Comparison of ENCODE assay signal across 8 mouse cellular contexts in the genomic region with DNA sequence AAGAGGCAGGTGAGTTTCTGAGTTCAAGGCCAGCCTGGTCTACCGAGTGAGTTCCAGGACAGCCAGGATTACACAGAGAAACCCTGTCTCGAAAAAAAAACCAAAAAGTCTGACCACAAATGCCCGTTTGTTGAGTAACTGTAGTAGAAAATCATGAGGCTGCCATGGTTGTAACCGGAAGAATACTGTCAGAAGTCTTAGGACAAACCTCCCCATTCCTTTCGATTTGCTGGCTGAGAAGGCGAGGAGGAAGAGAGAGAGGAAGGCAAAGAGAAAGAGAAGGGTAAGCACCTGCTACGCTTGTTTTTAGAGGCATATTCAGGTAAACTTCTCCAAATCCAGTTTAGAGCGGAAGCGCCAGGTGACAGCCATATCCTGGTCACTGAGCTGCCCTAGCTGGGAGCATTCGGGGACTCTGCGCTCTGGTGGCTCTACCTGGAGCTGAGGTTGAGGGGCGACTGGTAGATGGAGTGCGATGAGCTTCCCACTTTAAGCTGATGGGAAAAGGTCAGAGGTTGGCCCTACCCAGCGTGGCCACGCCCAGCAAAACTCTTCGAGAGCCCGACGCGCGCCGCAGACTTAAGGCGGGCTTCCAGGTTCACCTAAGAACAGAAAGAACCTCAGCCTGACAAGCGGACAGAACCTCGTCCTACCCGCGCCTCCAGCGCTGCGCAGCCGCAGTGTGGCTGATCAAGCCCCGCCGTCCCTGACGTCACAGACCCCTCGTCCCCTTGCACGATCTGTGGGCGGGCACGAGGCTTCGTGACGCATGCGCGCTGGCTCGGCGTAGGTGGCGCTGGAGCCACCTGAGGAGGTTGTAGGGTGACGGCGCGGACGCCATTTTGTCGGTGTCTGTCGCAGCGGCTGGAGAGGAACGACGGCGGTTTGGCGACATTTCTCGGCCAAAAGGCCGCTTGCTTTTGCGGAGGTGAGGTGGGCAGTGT. TPM values are rescaled to one million over a fixed set of nuclear protein-coding genes. Genes with fewer than 3 reads are reported as not detected.
DNase-seq lines count a peak whose midpoint lies in the region; ATAC-seq and TF ChIP-seq lines count a peak whose summit lies in the region.

A gene (minus strand): TSS at position 705 of the 944 bp plus-strand sequence.

- H3K4me1 ChIP-seq in embryonic facial prominence, embryonic 13.5 days: peaks cover 32% of the 10 kb centered on the region
- H3K4me1 ChIP-seq in kidney, adult 2 months (ENCODE audit: control insufficient read depth, insufficient read depth, low read length): peaks cover 3% of the 10 kb centered on the region
- H3K4me1 ChIP-seq in limb, embryonic 12.5 days (replicated peaks): peaks cover 23% of the 10 kb centered on the region
- peaks cover 31% of the 10 kb centered on the region for H3K4me1 ChIP-seq in midbrain, embryonic 15.5 days
- H3K4me1 ChIP-seq in spleen, adult 2 months (ENCODE audit: control insufficient read depth, insufficient read depth, insufficient read length): peaks cover 9% of the 10 kb centered on the region; the same call in 1 of the 2 replicates

- WGBS in embryonic facial prominence, embryonic 13.5 days: 9% methylated on average over 57 of the region's 57 CpGs
- WGBS in kidney, adult 2 months: 8% methylated on average over 57 of the region's 57 CpGs
- WGBS in limb, embryonic 12.5 days: 9% methylated on average over 57 of the region's 57 CpGs
- WGBS in midbrain, embryonic 15.5 days: 10% methylated on average over 57 of the region's 57 CpGs
- WGBS in spleen, adult 2 months: 2% methylated on average over 57 of the region's 57 CpGs

- peak within 1 kb of the TSS; percentile 96 for H3K9ac ChIP-seq in embryonic facial prominence, embryonic 13.5 days
- peak within 1 kb of the TSS; percentile 95 for H3K9ac ChIP-seq in limb, embryonic 12.5 days (replicated peaks)
- H3K9ac ChIP-seq in midbrain, embryonic 15.5 days: peak within 1 kb of the TSS; percentile 91

- H3K4me3 ChIP-seq in embryonic facial prominence, embryonic 13.5 days: peak within 1 kb of the TSS; percentile 97
- peak within 1 kb of the TSS; percentile 79 for H3K4me3 ChIP-seq in kidney, adult 2 months (ENCODE audit: insufficient read depth, low read depth, low read length)
- peak within 1 kb of the TSS; percentile 94 for H3K4me3 ChIP-seq in limb, embryonic 12.5 days (replicated peaks)
- peak within 1 kb of the TSS; percentile 62 for H3K4me3 ChIP-seq in midbrain, embryonic 15.5 days
- H3K4me3 ChIP-seq in spleen, adult 2 months (ENCODE audit: extremely low read depth, insufficient read depth, insufficient read length): peak within 1 kb of the TSS; percentile 90

- no peaks in the 10 kb centered on the region for H3K9me3 ChIP-seq in embryonic facial prominence, embryonic 13.5 days
- no peaks in the 10 kb centered on the region for H3K9me3 ChIP-seq in limb, embryonic 12.5 days
- no peaks in the 10 kb centered on the region for H3K9me3 ChIP-seq in midbrain, embryonic 15.5 days

- TF ChIP-seq POLR2A in kidney, adult 2 months (IDR thresholded peaks at IDR 0.05; ENCODE audit: low read depth, low read length): peak; percentile 76
- TF ChIP-seq POLR2A in spleen, adult 2 months (IDR thresholded peaks at IDR 0.05; ENCODE audit: low read depth, low read length): peak; percentile 92

- peak; percentile 99 for DNase-seq in 3134 (ENCODE audit: extremely low read depth, insufficient read length, low spot score)
- peak; percentile 99 to 100 for DNase-seq in adrenal gland, postnatal 36 days
- peak; percentile 99 for DNase-seq in heart, adult 18-20 months
- DNase-seq in kidney, adult 2 months: peak; percentile 99
- DNase-seq in spleen, adult 2 months (ENCODE audit: low read depth in 1 of 2, low spot score in 2 of 2): peak; percentile 97 to 99

- H3K4me2 ChIP-seq in embryonic facial prominence, embryonic 13.5 days: peak within 1 kb of the TSS; percentile 84
- H3K4me2 ChIP-seq in limb, embryonic 12.5 days: peak within 1 kb of the TSS; percentile 69
- H3K4me2 ChIP-seq in midbrain, embryonic 15.5 days: peak within 1 kb of the TSS; percentile 85

- no peak for TF ChIP-seq CTCF in kidney, adult 2 months (conservative IDR thresholded peaks at IDR 0.05; ENCODE audit: insufficient read depth, insufficient read length, low read depth, low read length)
- TF ChIP-seq CTCF in spleen, adult 2 months (IDR thresholded peaks at IDR 0.05; ENCODE audit: extremely low read depth, insufficient read depth, insufficient read length, insufficient replicate concordance): no peak

- ATAC-seq in embryonic facial prominence, embryonic 13.5 days (ENCODE audit: insufficient number of reproducible peaks, insufficient read depth, low FRiP score, low TSS enrichment, low read depth): peak; percentile 96
- ATAC-seq in limb, embryonic 12.5 days (ENCODE audit: insufficient number of reproducible peaks, insufficient read depth, low FRiP score, low TSS enrichment, low read depth): peak; percentile 96
- ATAC-seq in midbrain, embryonic 15.5 days (replicated peaks): peak; percentile 99

- H3K27ac ChIP-seq in embryonic facial prominence, embryonic 13.5 days: peak within 1 kb of the TSS; percentile 93
- peak within 1 kb of the TSS; percentile 99 for H3K27ac ChIP-seq in kidney, adult 2 months (ENCODE audit: insufficient read depth, low read depth, low read length)
- H3K27ac ChIP-seq in limb, embryonic 12.5 days: peak within 1 kb of the TSS; percentile 94
- H3K27ac ChIP-seq in midbrain, embryonic 15.5 days: peak within 1 kb of the TSS; percentile 96
- H3K27ac ChIP-seq in spleen, adult 2 months (ENCODE audit: insufficient read depth, low read length): peak within 1 kb of the TSS; percentile 95

- H3K36me3 ChIP-seq in embryonic facial prominence, embryonic 13.5 days: peaks cover 4% of the 10 kb centered on the region
- no peaks in the 10 kb centered on the region; the same call in 1 of the 2 replicates for H3K36me3 ChIP-seq in kidney, adult 2 months (ENCODE audit: control insufficient read depth, insufficient read depth, low read length)
- peaks cover 15% of the 10 kb centered on the region for H3K36me3 ChIP-seq in limb, embryonic 12.5 days
- peaks cover 4% of the 10 kb centered on the region; the same call in 1 of the 2 replicates for H3K36me3 ChIP-seq in midbrain, embryonic 15.5 days (replicated peaks)
- H3K36me3 ChIP-seq in spleen, adult 2 months (ENCODE audit: control insufficient read depth, insufficient read depth, low read length): 0 out of 2 replicates have a peak, but pooled peaks cover 1% of the 10 kb centered on the region

- no peaks in the 10 kb centered on the region for H3K27me3 ChIP-seq in embryonic facial prominence, embryonic 13.5 days
- H3K27me3 ChIP-seq in kidney, adult 2 months (replicated peaks; ENCODE audit: control insufficient read depth, insufficient read depth, low read length): no peaks in the 10 kb centered on the region
- no peaks in the 10 kb centered on the region for H3K27me3 ChIP-seq in limb, embryonic 12.5 days
- no peaks in the 10 kb centered on the region for H3K27me3 ChIP-seq in midbrain, embryonic 15.5 days (replicated peaks)
- no peaks in the 10 kb centered on the region for H3K27me3 ChIP-seq in spleen, adult 2 months (ENCODE audit: control insufficient read depth, insufficient read depth, low read length)

RNA-seq across cellular contexts. Expression of the gene that starts here (rescaled TPM):
- not detected for total RNA-seq in adrenal gland, postnatal 36 days (2021)
- polyA plus RNA-seq in embryonic facial prominence, embryonic 13.5 days (2015; fragmentation: Nextera tagmentation; extraction: Ambion mirVana): 0.28 TPM in 1 of 2 replicates, not detected in the other
- not detected for total RNA-seq in heart, adult 18-20 months (2021)
- polyA plus RNA-seq in kidney, adult 2 months (2012; rRNA removed): 2.8 and 3.3 TPM in 2 replicates
- polyA plus RNA-seq in limb, embryonic 12.5 days (2016; fragmentation: Nextera tagmentation; extraction: Ambion mirVana): 0.33 and 0.69 TPM in 2 replicates
- 0.47 and 0.54 TPM in 2 replicates for polyA plus RNA-seq in midbrain, embryonic 15.5 days (2015; fragmentation: Nextera tagmentation; extraction: Ambion mirVana)
- polyA plus RNA-seq in spleen, adult 2 months (2012; rRNA removed): 0.11 TPM in 1 of 2 replicates, not detected in the other

Comparison
In these comparisons a context has a peak if more than half of its experiments do, and no peak if none do; other contexts are left out.
1. Peak in every context shown above with its lines: DNase-seq, ATAC-seq, H3K4me3 ChIP-seq and H3K27ac ChIP-seq.
2. Peak in DNase-seq in adrenal gland, postnatal 36 days; RNA of the gene not detected or under 1 TPM.
3. Peak in ATAC-seq, H3K4me3 ChIP-seq, H3K27ac ChIP-seq, H3K9ac ChIP-seq and H3K4me2 ChIP-seq in embryonic facial prominence, embryonic 13.5 days; RNA of the gene not detected or under 1 TPM.
4. Peak in DNase-seq in heart, adult 18-20 months; RNA of the gene not detected or under 1 TPM.
5. Peak in ATAC-seq, H3K4me3 ChIP-seq, H3K27ac ChIP-seq, H3K9ac ChIP-seq and H3K4me2 ChIP-seq in limb, embryonic 12.5 days; RNA of the gene not detected or under 1 TPM.
6. Peak in ATAC-seq, H3K4me3 ChIP-seq, H3K27ac ChIP-seq, H3K9ac ChIP-seq and H3K4me2 ChIP-seq in midbrain, embryonic 15.5 days; RNA of the gene not detected or under 1 TPM.
7. Peak in DNase-seq, H3K4me3 ChIP-seq and H3K27ac ChIP-seq in spleen, adult 2 months; RNA of the gene not detected or under 1 TPM.